9 mouse cellular contexts compared by ENCODE assay signal in the genomic region with DNA sequence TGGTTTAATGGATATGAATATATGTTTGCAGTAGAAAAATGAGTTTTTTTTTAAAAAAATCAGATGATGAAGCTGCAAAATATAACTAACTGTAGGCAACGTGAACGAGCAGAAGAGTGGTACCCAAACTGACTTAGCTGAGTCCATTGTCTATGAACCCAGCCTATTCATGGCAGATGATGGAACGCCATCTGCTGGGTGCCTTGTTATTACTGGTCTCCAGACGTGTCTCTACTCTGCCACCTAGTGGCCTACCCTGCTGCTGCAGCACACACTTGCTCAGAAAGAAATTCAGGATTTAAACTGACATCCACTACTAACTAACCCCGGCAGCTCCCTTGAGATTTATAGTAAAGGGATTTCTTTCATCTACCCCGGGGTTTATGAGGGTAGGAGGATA.
DNase-seq lines count a peak whose midpoint lies in the region; ATAC-seq and TF ChIP-seq lines count a peak whose summit lies in the region.
"Had no signal": no experiment of that assay in that cellular context is flagged by ENCODE, and none has a peak within 500 bp of the region (broad histone marks: within the 10 kb centered on the region; RNA-seq: fewer than 3 reads in every experiment).

No protein-coding gene starts in this region.

- peak; percentile 94 for TF ChIP-seq CTCF in liver, embryonic 14.5 days (IDR thresholded peaks at IDR 0.05; ENCODE audit: low read depth)

- TF ChIP-seq EP300 in liver, embryonic 14.5 days (IDR thresholded peaks at IDR 0.05; ENCODE audit: low read depth): no peak

- H3K9ac ChIP-seq in liver, embryonic 14.5 days (replicated peaks): no peak overlapping the region
- no peak overlapping the region for H3K9ac ChIP-seq in neural tube, embryonic 14.5 days (replicated peaks; ENCODE audit: low read depth, low read length)
- H3K9ac ChIP-seq: embryonic facial prominence, embryonic 12.5 days had no signal

- H3K36me3 ChIP-seq in liver, embryonic 14.5 days (replicated peaks; ENCODE audit: control insufficient read depth, insufficient read depth, low read depth): no peaks in the 10 kb centered on the region
- no peaks in the 10 kb centered on the region for H3K36me3 ChIP-seq in neural tube, embryonic 14.5 days (ENCODE audit: control insufficient read depth, insufficient read depth, low read length)
- H3K36me3 ChIP-seq: embryonic facial prominence, embryonic 12.5 days had no signal

- peak; percentile 79 for DNase-seq in A20 (ENCODE audit: low read depth, low spot score)
- DNase-seq in adrenal gland, adult 18-20 months (ENCODE audit: low spot score in 2 of 2): peak; percentile 79 to 82
- peak; percentile 96 for DNase-seq in embryo, embryonic 10.5 days (ENCODE audit: low spot score)
- DNase-seq in gastrocnemius, postnatal 4 days (ENCODE audit: low spot score in 2 of 2): peak; percentile 64 to 89
- DNase-seq in kidney, postnatal 14 days: peak; percentile 91
- peak; percentile 40 to 51 (median 47) for DNase-seq in liver, embryonic 14.5 days (ENCODE audit: low read depth in 3 of 3, low spot score in 3 of 3)
- DNase-seq in testis, postnatal 10 days (ENCODE audit: low spot score): peak; percentile 93

- no peaks in the 10 kb centered on the region for H3K4me1 ChIP-seq in liver, embryonic 14.5 days (replicated peaks; ENCODE audit: control insufficient read depth in 2 of 2, insufficient read depth in 2 of 2, low read length in 1 of 2)
- no peaks in the 10 kb centered on the region for H3K4me1 ChIP-seq in neural tube, embryonic 14.5 days (ENCODE audit: control insufficient read depth, insufficient read depth, low read length)
- H3K4me1 ChIP-seq: embryonic facial prominence, embryonic 12.5 days had no signal

- no peaks in the 10 kb centered on the region for H3K27me3 ChIP-seq in liver, embryonic 14.5 days (ENCODE audit: control insufficient read depth, insufficient read depth, low read length)
- no peaks in the 10 kb centered on the region for H3K27me3 ChIP-seq in neural tube, embryonic 14.5 days (ENCODE audit: control insufficient read depth, insufficient read depth, low read length)
- H3K27me3 ChIP-seq: embryonic facial prominence, embryonic 12.5 days had no signal

- WGBS in liver, embryonic 14.5 days (ENCODE audit: insufficient replicate concordance): 6% methylated on average over 6 of the region's 6 CpGs
- WGBS in neural tube, embryonic 14.5 days: 9% methylated on average over 6 of the region's 6 CpGs

- H3K4me2 ChIP-seq in liver, embryonic 14.5 days (ENCODE audit: low read depth): no peak overlapping the region
- no peak overlapping the region for H3K4me2 ChIP-seq in neural tube, embryonic 14.5 days (ENCODE audit: low read depth, low read length)
- H3K4me2 ChIP-seq: embryonic facial prominence, embryonic 12.5 days had no signal

- H3K9me3 ChIP-seq in liver, embryonic 14.5 days (ENCODE audit: control insufficient read depth, low read length): no peaks in the 10 kb centered on the region
- H3K9me3 ChIP-seq in neural tube, embryonic 14.5 days (ENCODE audit: control insufficient read depth, low read length): no peaks in the 10 kb centered on the region

- no peak overlapping the region for H3K4me3 ChIP-seq in liver, embryonic 14.5 days (ENCODE audit: insufficient read depth in 1 of 2, low read depth in 2 of 2, low read length in 2 of 2)
- H3K4me3 ChIP-seq in neural tube, embryonic 14.5 days (ENCODE audit: low read depth, low read length): no peak overlapping the region
- H3K4me3 ChIP-seq: embryonic facial prominence, embryonic 12.5 days had no signal

- no peak for ATAC-seq in liver, embryonic 14.5 days (ENCODE audit: insufficient read depth)
- ATAC-seq in neural tube, embryonic 14.5 days (ENCODE audit: low read depth): peak; percentile 77

- H3K27ac ChIP-seq in liver, embryonic 14.5 days: no peak overlapping the region
- H3K27ac ChIP-seq in neural tube, embryonic 14.5 days (ENCODE audit: low read depth, low read length): no peak overlapping the region
- H3K27ac ChIP-seq: embryonic facial prominence, embryonic 12.5 days had no signal
